Mouse (Mus musculus): ENCODE data around the gene Mfap1a. TPM values are rescaled to one million over a fixed set of nuclear protein-coding genes. Genes with fewer than 3 reads are reported as not detected.
A peak's percentile ranks its signal among the peaks of the same experiment; 100 is the strongest.
"Not testable (repeated sequence)": the region's sequence is repeated elsewhere in the genome, so short reads cannot be mapped to it uniquely, and the experiment has no call there.

The Mfap1a gene
- total RNA-seq, 2 experiments from 2014 or later, result 25.2 to 33.5 TPM

DNA sequence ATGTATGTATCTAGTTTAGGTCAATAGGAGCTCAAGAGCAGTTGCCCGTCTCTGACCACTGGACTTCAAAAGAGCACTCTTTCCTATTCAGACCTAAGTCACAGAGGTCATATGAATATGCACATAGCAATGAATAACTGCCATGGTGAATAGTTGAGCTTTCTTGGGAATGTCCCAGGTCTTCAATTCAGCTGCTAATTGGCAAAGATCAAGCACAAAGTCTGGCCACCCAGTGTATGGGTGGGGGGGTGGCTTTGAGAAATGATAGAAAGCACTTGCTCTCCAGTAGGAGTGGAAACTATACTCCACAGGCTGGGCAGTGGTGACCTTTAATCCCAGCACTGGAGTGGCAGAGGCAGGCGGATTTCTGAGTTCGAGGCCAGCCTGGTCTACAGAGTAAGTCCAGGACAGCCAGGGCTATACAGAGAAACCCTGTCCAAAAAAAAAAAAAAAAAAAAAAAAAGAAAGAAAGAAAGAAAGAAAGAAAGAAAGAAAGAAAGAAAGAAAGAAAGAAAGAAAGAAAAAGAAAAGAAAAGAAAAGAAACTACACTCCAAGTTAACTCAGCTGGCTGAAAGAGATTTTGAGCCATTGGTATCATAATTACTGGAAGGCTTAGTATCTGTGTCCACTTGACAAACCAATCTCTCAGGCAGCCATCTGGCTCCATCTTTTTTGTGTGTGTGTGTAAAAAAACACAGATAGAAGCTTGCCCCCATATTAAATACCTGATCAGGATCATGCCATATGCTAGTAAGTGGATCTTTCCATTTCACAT is 28.8 kb downstream of the Mfap1a start:
- no peak for ATAC-seq (replicated peaks; ENCODE audit: poor library complexity)

DNA sequence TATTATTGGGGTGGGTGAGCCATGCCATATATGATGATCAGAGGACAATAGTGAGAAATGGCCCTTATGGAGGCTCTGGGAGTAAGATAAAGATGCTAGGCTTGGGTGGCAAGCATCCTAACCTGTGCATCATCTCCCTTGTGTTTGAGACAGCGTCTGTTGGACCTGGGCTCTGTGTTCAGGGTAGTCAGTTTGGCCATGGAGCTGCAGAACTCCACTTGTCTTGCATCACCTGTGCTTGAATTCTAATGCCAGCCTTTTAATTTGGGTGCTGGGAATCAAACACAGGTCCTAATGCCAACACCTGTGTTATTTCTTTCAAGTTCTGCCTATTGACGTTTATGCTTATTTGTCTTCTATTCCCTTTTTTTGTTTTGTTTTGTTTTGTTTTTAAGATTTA is 31.2 kb downstream of the Mfap1a start:
- not testable (repeated sequence) for ATAC-seq (replicated peaks; ENCODE audit: poor library complexity)

DNA sequence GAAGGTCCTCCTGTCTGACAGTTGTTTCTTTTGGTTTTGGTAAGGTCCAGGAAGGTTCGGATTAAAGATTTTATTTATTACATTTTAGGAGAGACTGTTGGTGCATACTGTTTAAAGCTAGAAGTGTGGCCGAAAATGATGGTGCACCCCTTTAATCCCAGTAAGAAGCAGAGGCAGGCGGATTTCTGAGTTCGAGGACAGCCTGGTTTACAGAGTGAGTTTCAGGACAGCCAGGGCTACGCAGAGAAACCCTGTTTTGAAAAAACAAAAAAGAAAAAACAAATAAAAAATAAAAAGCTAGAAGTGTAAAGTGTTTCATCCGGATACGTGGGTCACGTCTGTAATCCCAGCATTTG is 32.3 kb downstream of the Mfap1a start:
- ATAC-seq (replicated peaks; ENCODE audit: poor library complexity), result peak; percentile 35

DNA sequence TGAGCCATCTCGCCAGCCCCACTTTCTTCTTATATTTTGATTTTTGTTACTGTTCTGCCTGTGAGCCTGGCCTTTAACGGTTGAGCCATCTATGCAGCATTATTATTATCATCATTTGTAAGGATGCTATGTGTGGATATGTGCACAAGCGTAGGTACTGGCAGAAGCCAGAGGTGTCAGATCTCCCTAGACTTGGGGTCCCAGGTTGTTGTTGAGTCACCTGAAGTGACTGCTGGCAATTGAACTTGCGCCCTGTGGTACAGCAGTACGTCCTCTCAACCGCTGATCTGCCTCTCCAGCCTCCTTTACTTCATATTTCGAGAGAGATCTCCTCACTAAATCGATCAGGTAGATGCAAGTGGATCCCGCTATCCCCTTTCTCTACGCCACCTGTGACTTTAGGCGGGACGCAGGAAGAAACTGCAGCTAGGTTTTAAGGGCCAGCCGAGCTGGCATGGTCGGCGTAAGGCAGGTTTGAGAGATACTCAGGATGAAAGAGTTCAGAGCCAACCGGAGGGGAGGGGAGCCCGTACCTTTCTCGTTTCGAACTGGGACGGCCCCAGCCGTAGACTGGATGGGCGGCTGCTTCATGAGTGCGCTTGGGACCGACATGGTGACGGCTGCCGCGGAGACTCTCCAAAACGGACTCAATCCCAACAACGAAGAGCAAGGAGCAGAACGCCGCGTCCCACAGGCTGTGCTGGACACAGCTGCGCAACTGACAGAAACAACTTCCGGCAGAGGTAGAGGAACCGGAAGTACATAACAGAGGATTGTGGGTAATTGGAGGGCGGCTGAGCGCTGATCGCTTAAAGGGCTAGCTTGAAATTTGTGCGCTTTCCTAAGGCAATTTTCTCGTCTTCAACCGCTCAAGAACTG is 32.9 kb downstream of the Mfap1a start, which contains the start of gene Mfap1b:
Mfap1b (minus strand) TSS at position 767 of the 879 bp plus-strand sequence.
- ATAC-seq (replicated peaks; ENCODE audit: poor library complexity), result peak; percentile 98

DNA sequence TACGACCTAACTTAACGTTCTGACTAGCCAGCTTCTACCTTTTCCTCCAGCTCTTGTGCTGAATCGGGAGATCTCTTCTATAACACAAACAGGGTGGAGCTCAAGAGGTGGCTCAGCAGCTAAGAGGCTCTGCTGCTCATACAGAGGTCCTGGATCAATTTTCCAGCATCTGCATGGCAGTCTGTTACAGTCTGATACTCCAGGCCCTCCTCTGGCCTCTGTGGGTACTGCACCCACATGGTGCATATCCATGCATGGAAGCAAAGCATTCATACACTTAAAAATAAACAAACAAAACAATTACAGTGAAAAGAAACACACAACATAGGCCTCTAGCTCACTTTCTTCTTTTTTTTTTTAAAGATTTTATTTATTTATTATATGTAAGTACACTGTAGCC is 33.7 kb downstream of the Mfap1a start:
- peak; percentile 51 for ATAC-seq (replicated peaks; ENCODE audit: poor library complexity)

DNA sequence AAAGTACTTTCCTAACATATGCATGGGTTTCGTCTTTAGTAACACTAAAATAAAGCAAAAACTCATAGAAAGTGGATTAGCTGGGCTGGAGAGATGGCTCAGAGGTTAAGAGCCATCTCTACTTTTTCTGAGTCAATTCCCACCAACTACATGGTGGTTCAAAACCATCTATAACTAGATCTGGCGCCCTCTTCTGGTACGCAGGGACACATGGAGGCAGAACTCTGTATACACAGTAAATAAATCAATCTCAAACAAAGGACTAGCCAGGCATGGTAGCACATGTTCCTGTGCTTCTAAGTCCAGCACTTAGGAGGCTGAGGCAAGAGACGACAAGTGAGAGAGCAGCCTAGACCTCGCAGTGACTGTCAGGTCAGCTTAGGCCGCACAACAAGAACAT is 37.5 kb downstream of the Mfap1a start:
- ATAC-seq (replicated peaks; ENCODE audit: poor library complexity), result peak; percentile 51; the same call in 1 of the 2 replicates

DNA sequence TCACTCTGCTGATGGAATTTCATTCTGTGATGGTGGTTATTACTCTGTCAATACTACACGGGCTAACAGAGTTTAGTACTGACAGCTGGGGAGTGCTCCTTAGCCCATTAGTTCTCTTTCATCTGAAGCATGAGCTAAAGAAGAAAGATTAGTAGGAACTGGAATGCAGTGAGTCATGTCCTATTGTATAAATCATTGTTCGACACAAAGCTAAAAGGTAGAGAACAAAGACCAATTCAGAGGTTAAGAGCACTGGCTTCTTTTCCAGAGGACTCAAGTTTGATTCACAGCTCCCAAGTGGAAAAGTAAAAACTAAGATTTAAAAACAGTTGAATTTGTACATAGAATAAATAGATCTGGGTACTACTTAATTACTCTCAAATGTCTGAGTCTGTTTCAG is 46.4 kb downstream of the Mfap1a start:
- no peak for ATAC-seq (replicated peaks; ENCODE audit: poor library complexity)

DNA sequence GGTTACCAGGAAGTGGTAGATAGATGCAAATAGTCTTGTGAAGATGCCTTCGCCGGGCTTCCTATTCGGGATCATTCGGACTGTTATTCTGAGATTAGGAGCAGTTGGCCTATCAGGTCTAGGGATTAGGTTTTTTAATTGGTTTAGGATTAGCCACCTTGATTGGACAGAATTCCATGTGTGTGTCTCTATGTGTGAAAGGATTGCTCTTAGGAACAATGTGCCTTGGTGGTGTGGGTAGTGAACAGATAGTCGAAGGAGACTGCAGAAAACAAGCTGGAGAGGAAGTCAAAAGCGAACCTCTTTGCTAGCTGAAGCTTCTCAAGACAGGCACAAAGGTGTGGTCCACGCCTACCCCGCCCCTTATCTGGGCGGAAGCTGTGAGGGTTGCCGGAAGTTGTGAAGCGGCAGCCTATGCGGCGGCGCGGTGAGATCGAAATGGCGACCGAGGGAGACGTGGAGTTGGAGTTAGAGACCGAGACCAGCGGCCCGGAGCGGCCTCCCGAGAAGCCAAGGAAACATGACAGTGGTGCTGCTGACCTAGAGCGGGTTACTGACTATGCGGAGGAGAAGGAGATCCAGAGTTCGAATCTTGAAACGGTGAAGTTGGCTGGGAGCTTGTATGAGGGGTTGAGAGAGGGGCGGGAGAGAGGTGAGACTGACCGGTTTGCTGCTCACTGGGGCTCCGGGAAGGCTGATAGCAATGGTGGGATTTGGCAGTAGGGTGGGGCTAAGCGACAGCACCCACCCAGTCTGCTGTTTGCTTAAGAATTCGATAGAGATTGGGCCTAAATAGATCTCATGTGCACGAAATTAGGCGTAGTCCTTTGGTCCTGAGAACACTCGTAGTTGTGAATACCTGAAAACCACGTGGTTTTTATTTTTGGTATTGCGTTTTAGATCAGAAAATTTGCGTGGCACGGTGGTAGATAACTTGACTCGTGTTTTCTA is 49.5 kb downstream of the Mfap1a start, which contains the start of gene Serinc4:
Serinc4 (minus strand) TSS at position 90 of the 951 bp plus-strand sequence.
- ATAC-seq (replicated peaks; ENCODE audit: poor library complexity), result peak; percentile 96

DNA sequence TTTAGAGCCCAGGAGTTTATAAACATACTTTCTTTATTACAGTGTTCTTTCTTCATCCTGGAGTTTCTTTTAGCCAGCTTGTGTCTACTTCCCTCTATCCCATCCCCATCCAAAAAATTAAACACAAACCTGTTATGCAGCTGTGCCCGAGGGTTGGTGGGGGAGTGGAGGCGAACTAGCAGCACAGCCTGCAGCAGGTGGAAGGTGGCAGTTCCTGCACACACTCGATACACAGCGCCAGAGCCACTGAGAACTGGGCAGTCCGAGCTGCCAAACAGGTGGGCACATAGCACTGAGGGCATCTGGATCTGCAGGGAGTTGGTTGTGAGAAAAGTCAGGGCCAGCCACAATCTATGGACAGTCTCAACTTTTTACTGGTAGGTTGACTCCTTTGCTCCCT is 50.9 kb downstream of the Mfap1a start:
- ATAC-seq (replicated peaks; ENCODE audit: poor library complexity), result no peak

DNA sequence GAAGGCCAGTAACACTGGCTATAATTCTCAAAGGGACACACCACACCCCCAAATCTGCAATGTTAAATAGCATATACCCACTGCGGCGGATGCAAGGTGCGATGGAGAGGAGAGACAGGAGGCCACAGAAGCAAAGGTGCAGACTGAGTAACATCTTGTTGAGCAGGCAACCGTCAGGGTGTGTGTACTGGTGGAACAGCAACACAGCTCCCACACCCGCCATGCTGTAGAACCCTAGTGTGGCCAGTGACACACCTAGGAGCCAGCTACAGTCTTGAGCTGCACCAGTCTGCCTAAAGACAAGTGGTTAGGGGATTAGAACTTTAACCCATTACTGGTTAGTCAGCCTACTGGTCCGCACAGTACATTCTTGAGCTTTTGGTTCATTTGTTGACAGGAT is 52.5 kb downstream of the Mfap1a start:
- ATAC-seq (replicated peaks; ENCODE audit: poor library complexity), result no peak

DNA sequence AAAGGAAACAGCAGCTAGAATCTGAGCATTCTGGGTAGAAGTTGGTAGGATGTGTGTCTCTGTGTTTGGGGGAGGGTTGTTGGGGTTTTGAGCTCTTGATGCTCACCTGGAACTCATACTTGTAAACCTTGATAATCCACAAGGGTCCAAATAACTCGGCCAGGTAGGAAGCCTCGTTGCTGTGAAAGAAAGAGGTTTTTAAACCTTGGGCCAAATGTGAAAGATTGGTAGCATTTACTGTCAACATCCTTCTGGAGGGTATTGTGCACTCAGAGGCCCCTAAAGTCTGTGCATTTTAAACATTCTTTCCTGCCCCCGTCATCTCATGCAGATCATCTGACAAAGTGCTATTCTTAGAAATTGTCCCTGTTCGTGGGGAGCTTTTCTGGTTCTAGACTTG is 53.5 kb downstream of the Mfap1a start, which contains the start of gene Hypk:
Hypk (plus strand) TSS at position 301 of the 400 bp plus-strand sequence.
- ATAC-seq (replicated peaks; ENCODE audit: poor library complexity), result no peak

DNA sequence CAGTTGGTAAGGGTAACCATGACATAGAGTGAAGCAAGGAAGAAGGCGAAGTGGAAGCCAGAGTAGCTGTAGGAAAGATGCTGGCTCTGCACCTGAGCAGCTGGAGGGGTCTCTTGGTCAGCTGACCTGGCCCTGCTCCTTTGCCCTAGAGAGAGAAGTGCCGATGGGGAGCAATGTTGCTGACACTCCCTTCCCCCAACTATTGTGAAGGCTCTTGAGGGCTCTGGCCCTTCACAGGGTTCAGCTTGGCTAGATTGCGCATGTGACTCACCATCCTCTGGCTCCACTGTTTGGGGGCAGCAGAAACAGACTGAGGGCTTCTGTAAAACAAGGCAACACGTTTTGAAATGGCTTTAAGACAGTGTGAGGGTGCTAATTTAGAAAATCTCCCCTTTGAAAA is 54.1 kb downstream of the Mfap1a start:
- no peak for ATAC-seq (replicated peaks; ENCODE audit: poor library complexity)

DNA sequence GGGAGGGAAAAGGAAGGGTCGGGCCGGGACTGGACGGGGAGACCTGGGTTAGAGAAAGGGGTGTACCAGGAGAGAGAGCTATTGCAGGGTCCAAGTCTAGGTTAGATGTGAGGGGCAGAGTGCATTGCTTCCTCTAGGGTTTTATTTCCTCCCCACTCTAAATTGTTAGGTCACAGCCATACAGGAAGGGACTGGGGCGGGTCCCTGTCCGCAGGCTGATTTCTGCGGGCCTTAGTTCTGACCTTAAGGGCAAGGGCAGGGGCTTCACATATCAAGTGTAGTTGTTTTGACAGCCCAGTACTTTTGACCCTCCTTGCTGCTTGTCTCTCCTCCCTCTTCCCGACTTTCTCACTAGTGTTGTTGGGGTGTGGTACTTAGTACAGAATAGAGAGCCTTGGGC is 56.4 kb downstream of the Mfap1a start:
- ATAC-seq (replicated peaks; ENCODE audit: poor library complexity), result no peak; the same call in 1 of the 2 replicates

DNA sequence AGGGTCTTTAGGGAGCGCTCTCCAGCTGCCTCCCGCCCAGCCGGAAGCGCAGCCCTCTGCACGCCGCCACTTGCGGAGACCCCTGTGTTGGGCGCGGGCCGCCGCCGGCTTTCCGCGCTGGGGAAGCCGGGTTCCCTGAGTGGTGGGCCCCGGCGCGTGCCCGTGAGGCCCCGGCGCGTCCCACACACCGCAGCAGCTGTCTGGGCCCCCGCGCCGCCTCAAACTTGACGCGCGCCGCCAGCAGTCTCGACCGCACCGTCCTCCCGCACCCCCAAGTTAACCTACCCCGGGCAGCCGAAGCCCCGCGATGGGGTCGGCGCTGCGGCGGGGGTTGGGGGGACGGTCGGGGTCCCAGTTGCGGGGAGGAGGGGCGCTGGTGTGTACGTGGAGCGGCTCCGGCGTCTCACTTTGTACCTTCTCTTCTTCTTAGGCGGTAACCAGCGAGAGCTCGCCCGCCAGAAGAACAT is 56.9 kb downstream of the Mfap1a start:
- no peak; the same call in 1 of the 2 replicates for ATAC-seq (replicated peaks; ENCODE audit: poor library complexity)

DNA sequence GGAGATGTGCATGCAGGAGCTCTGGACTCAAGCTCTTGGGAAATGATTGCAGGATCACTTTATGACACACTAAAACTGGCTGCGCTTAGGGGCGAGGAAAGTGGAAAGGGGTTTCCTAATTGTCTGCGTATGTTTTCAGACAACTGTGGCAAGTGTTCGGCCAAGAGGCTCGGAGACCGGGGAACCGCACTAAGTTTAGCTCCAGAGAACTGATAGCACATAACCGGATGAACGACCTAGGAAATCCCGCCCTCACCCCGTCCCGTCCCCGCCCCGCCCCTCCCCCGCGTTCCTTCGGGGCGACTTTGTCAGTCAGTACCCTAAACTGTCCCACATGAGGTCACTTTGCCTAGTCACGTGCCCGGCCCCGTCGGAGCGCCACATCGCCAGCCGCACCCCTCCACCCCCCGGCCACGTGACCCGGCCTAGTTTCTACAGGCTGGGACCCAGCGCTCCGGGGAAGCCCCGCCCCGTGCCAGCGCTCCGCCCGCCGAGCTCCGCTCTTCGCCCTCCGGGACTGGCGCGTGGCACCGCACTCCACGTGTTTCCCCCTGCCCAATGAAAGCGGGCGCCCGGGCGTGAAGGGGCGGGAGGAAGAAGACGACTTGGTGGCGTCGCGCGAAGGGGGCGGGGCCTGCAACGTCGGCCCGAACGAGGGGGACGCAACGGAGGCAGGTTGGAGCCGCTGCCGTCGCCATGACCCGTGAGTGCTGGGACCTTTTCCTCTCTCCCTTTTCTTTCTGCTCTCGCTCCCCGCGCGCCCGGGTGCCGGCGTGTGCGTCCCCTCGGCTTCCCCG is 57.5 kb downstream of the Mfap1a start, which contains the start of gene Serf2:
Serf2 (plus strand) TSS at position 457 of the 797 bp plus-strand sequence.
- peak; percentile 89 for ATAC-seq (replicated peaks; ENCODE audit: poor library complexity)

DNA sequence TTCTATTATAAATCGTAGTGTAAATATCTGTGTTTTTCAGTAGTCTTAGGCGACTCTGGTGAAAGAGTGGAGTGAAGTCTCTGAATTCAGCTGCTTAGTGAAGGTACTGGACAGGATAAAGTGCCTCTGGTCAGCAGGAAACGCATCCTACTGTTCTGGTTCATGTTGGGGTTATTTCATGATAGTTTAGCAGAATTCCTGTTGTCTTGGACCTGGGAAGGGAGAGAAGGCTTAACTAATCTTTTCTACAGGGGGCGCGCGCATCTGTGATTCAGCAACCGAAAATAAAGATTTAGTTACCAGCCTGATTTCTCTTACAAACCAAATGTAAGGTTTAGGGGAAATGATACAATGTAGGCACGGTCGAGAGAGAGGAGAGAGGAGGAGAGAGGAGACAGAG is 58.3 kb downstream of the Mfap1a start:
- ATAC-seq (replicated peaks; ENCODE audit: poor library complexity), result no peak

DNA sequence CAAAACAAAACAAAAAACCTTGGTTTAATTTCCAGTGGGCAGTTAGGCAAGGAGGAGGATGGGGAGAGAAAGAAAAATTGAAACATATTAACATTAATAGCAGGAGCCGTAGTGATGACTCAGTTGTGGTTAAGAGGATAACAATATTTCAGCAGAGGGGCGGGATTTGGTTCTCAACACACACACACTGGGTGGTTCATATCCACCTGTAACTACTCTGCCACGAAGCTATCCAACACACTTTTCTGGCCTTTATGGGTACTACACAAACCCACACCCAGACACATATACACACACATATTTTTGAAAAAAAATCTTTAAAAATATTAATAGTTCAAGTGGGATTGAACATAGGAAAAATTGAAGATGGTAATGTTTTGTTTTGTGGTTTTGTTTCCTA is 59.5 kb downstream of the Mfap1a start:
- no peak for ATAC-seq (replicated peaks; ENCODE audit: poor library complexity)

DNA sequence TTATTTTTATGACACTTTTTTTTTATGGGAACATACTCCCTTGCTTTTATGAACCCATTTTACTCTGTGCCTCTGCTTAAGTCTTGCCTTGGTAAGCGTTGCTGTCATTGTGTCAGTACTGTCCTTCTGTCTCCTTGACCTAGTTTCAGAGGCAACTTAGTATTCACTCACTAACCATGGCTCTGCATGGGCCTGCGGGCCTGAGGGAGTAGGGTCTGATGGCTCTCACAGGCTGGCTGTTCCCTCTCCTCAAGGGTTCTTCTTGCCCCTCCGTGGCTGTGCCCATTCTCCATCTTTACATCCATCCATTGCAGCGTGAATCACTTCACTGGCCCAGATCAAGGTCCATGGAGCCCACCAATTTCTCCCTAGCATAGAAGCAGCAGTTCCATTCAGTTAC is 60.0 kb downstream of the Mfap1a start:
- ATAC-seq (replicated peaks; ENCODE audit: poor library complexity), result no peak

DNA sequence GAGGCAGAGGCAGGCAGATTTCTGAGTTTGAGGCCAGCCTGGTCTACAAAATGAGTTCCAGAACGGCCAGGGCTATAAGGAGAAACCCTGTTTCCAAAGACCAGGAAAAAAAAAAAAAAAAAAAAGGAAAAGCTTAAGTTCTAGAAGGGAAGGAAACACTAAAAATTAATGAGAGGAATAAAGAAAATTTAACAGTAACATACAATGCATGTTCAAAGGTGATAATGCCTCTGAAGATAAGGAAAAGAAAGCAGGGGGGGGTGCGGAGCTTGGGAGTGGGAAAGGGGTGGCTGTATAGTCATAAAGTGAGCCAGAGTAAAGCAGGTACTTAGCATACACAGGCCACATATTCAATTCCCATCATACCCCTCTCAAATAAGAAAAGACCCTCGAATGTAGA is 61.3 kb downstream of the Mfap1a start:
- ATAC-seq (replicated peaks; ENCODE audit: poor library complexity), result no peak

DNA sequence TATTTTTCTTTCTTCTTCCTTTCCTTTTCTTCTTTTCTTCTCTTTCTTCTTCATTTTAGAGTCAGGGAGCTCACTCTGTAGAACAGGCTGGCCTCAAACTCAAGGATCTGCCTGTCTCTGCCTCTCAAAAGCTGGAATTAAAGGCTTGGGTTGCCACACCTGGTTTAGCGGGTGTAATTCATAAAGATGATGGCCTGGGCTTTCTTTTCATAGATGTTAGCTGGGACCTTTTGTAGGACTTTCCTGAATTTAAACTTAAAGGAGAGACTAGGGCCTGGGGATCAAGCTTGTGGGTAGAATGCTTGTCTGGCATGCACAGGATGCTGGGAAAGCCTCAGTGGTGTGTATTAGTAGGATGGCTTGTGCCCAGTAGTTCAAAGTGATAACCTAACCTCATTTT is 62.3 kb downstream of the Mfap1a start, which contains the start of gene Ell3:
Ell3 (minus strand) TSS at position 101 of the 400 bp plus-strand sequence.
- no peak for ATAC-seq (replicated peaks; ENCODE audit: poor library complexity)

Measured in megakaryocyte progenitor cell, adult 5-6 weeks (primary cell).